Mouse (Mus musculus) stomach, embryonic 14.5 days (tissue): ENCODE results near the gene Gm6358. TPM values are rescaled to one million over a fixed set of nuclear protein-coding genes. Genes with fewer than 3 reads are reported as not detected.
"Not testable (repeated sequence)": the region's sequence is repeated elsewhere in the genome, so short reads cannot be mapped to it uniquely, and the experiment has no call there.

Experiments
- ATAC-seq: fragments of 200-750 bp; cut with Nextera tagmentation; 2 replicates; pipeline ENCODE4 v1.8.0; 2017; ENCODE audit warnings: low read depth, moderate TSS enrichment; ENCODE audit not compliant: insufficient number of reproducible peaks, insufficient read depth, low FRiP score
- H3K27ac ChIP-seq: fragments of 300-500 bp; sonication (generic); 2 replicates; pipeline ENCODE4 v1.5.1; 2014; ENCODE audit warnings: mild to moderate bottlenecking, low read length, moderate library complexity, mixed read lengths
- H3K27me3 ChIP-seq: fragments of 300-500 bp; sonication (generic); 2 replicates; pipeline ENCODE4 v1.6.1; 2014; ENCODE audit warnings: low read length, control low read depth, mixed read lengths; ENCODE audit not compliant: control insufficient read depth, insufficient read depth
- H3K36me3 ChIP-seq: fragments of 300-500 bp; sonication (generic); 2 replicates; pipeline ENCODE4 v1.6.1; 2014; ENCODE audit warnings: mild to moderate bottlenecking, control low read depth, low read length, moderate library complexity, mixed read lengths; ENCODE audit not compliant: control insufficient read depth, insufficient read depth
- H3K4me1 ChIP-seq: fragments of 300-500 bp; sonication (generic); 2 replicates; pipeline ENCODE4 v1.6.1; 2014; ENCODE audit warnings: low read length, control low read depth, mixed read lengths; ENCODE audit not compliant: control insufficient read depth, insufficient read depth
- H3K4me2 ChIP-seq: fragments of 300-500 bp; sonication (generic); replicated peaks from 2 replicates; pipeline ENCODE4 v1.6.1; 2014; ENCODE audit warnings: low read depth, low read length, control low read depth
- H3K4me3 ChIP-seq: fragments of 300-500 bp; sonication (generic); 2 replicates; pipeline ENCODE4 v1.5.1; 2014; ENCODE audit warnings: low read depth, low read length, control low read depth
- H3K9ac ChIP-seq: fragments of 300-500 bp; sonication (generic); replicated peaks from 2 replicates; pipeline ENCODE4 v1.6.1; 2014; ENCODE audit warnings: low read depth, mild to moderate bottlenecking, control low read depth, low read length, moderate library complexity, mixed read lengths
- H3K9me3 ChIP-seq: fragments of 300-500 bp; sonication (generic); 2 replicates; pipeline ENCODE4 v1.6.1; 2016; ENCODE audit warnings: low read depth, low read length, control low read depth; ENCODE audit not compliant: control insufficient read depth
- WGBS: fragments of 180-500 bp; shearing (Covaris S2); extraction: QIAGEN DNeasy Blood & Tissue Kit; methylation state at CpG from one replicate; pipeline ENCODE4 v1.1.7; 2014; 5-methylcytosine and 5-hydroxymethylcytosine counted together
- polyA plus RNA-seq: library from polyadenylated mRNA; unstranded; fragments of >200 nt; fragmentation: Nextera tagmentation; extraction: Ambion mirVana; gene quantifications from 2 replicates; pipeline ENCODE4 v1.2.1, GENCODE M21; 2014

Gm6358 gene
- not detected in 2 replicates for polyA plus RNA-seq

GRCm38 (mm10) chr16:89140551-89140950 lies at the start of gene Gm6358:
Gene Gm6358 (plus strand): TSS chr16:89140851.
- no peak for ATAC-seq
- Histone ChIP-seq H3K9me3 (no peaks in the 10 kb centered on the region), H3K27me3 (no peaks in the 10 kb centered on the region), H3K27ac (no peak within 1 kb of the TSS), H3K36me3 (no peaks in the 10 kb centered on the region), H3K4me1 (no peaks in the 10 kb centered on the region), H3K9ac (no peak within 1 kb of the TSS), H3K4me2 (no peak within 1 kb of the TSS), H3K4me3 (no peak within 1 kb of the TSS)
- WGBS = 91% methylated on average over 1 of the region's 1 CpGs

GRCm38 (mm10) chr16:89150786-89151185 lies 10.1 kb downstream of the Gm6358 start, which contains the start of gene Gm10061:
Gene Gm10061 (plus strand): TSS chr16:89151086.
- 92% methylated on average over 1 of the region's 1 CpGs for WGBS
- H3K4me1 ChIP-seq = no peaks in the 10 kb centered on the region
- no peaks in the 10 kb centered on the region for H3K27me3 ChIP-seq
- H3K4me3 ChIP-seq = no peak within 1 kb of the TSS
- H3K9me3 ChIP-seq = no peaks in the 10 kb centered on the region
- no peak within 1 kb of the TSS for H3K4me2 ChIP-seq
- no peak within 1 kb of the TSS for H3K27ac ChIP-seq
- H3K36me3 ChIP-seq = no peaks in the 10 kb centered on the region
- no peak for ATAC-seq
- no peak within 1 kb of the TSS for H3K9ac ChIP-seq

- WGBS = 87% methylated on average over 4 of the region's 4 CpGs
- Histone ChIP-seq H3K27ac (no peak within 1 kb of the TSS), H3K9me3 (no peaks in the 10 kb centered on the region), H3K9ac (no peak within 1 kb of the TSS), H3K4me1 (no peaks in the 10 kb centered on the region), H3K36me3 (no peaks in the 10 kb centered on the region), H3K27me3 (no peaks in the 10 kb centered on the region), H3K4me3 (no peak within 1 kb of the TSS), H3K4me2 (no peak within 1 kb of the TSS)
- ATAC-seq = no peak
Measured at GRCm38 (mm10) chr16:89157652-89158051, 17.0 kb downstream of the Gm6358 start, which contains the start of gene Gm9789. Gene Gm9789 (plus strand): TSS chr16:89157952.

- not testable (repeated sequence) for H3K27me3 ChIP-seq, H3K9me3 ChIP-seq, H3K27ac ChIP-seq, H3K9ac ChIP-seq, ATAC-seq, H3K36me3 ChIP-seq, H3K4me2 ChIP-seq, H3K4me3 ChIP-seq, H3K4me1 ChIP-seq
Measured at GRCm38 (mm10) chr16:89169190-89169589, 28.5 kb downstream of the Gm6358 start, which contains the start of gene Gm7735. Gene Gm7735 (plus strand): TSS chr16:89169490.

- Histone ChIP-seq H3K4me3 (no peak within 1 kb of the TSS), H3K9me3 (no peaks in the 10 kb centered on the region), H3K27me3 (no peaks in the 10 kb centered on the region), H3K4me2 (no peak within 1 kb of the TSS), H3K9ac (no peak within 1 kb of the TSS), H3K4me1 (no peaks in the 10 kb centered on the region), H3K27ac (no peak within 1 kb of the TSS), H3K36me3 (no peaks in the 10 kb centered on the region)
- no peak for ATAC-seq
- WGBS = 74% methylated on average over 2 of the region's 2 CpGs
Measured at GRCm38 (mm10) chr16:89174435-89174834, 33.8 kb downstream of the Gm6358 start, which contains the start of gene 1110057P08Rik. Gene 1110057P08Rik (plus strand): TSS chr16:89174735.

GRCm38 (mm10) chr16:89188621-89189020 lies 48.0 kb downstream of the Gm6358 start:
- no peaks in the 10 kb centered on the region for H3K9me3 ChIP-seq
- no peaks in the 10 kb centered on the region for H3K36me3 ChIP-seq
- H3K9ac ChIP-seq = no peak overlapping the region
- no peaks in the 10 kb centered on the region for H3K27me3 ChIP-seq
- 81% methylated on average over 4 of the region's 4 CpGs for WGBS
- H3K4me3 ChIP-seq = no peak overlapping the region
- no peaks in the 10 kb centered on the region for H3K4me1 ChIP-seq
- H3K4me2 ChIP-seq = no peak overlapping the region
- H3K27ac ChIP-seq = no peak overlapping the region
- ATAC-seq = no peak

Other genes starting within 250 kb of the Gm6358 start
- gene Krtap19-5, start 244.4 kb upstream of the Gm6358 start, polyA plus RNA-seq = not detected in 2 replicates
- gene Krtap19-9b, start 208.6 kb upstream of the Gm6358 start, polyA plus RNA-seq = not detected in 2 replicates
- not detected in 2 replicates for gene Krtap16-3, start 178.0 kb upstream of the Gm6358 start, polyA plus RNA-seq
- not detected in 2 replicates for gene Krtap22-2, start 130.1 kb upstream of the Gm6358 start, polyA plus RNA-seq
- gene Gm10229, start 125.6 kb upstream of the Gm6358 start, polyA plus RNA-seq = not detected in 2 replicates
- gene Krtap6-1, start 109.2 kb upstream of the Gm6358 start, polyA plus RNA-seq = not detected in 2 replicates
- not detected in 2 replicates for gene Gm10228, start 99.4 kb upstream of the Gm6358 start, polyA plus RNA-seq
- not detected in 2 replicates for gene Krtap6-5, start 93.0 kb upstream of the Gm6358 start, polyA plus RNA-seq
- not detected in 2 replicates for gene 1110025L11Rik, start 76.8 kb upstream of the Gm6358 start, polyA plus RNA-seq
- gene Krtap6-3, start 56.8 kb upstream of the Gm6358 start, polyA plus RNA-seq = not detected in 2 replicates
- gene Gm10061, start 10.2 kb downstream of the Gm6358 start, polyA plus RNA-seq = not detected in 2 replicates
- gene Gm9789, start 17.1 kb downstream of the Gm6358 start, polyA plus RNA-seq = not detected in 2 replicates
- not detected in 2 replicates for gene Gm7735, start 28.6 kb downstream of the Gm6358 start, polyA plus RNA-seq
- gene 1110057P08Rik, start 33.9 kb downstream of the Gm6358 start, polyA plus RNA-seq = not detected in 2 replicates
- gene Krtap20-2, start 65.0 kb downstream of the Gm6358 start, polyA plus RNA-seq = not detected in 2 replicates